29 mouse cellular contexts compared by ENCODE assay signal in the genomic region with DNA sequence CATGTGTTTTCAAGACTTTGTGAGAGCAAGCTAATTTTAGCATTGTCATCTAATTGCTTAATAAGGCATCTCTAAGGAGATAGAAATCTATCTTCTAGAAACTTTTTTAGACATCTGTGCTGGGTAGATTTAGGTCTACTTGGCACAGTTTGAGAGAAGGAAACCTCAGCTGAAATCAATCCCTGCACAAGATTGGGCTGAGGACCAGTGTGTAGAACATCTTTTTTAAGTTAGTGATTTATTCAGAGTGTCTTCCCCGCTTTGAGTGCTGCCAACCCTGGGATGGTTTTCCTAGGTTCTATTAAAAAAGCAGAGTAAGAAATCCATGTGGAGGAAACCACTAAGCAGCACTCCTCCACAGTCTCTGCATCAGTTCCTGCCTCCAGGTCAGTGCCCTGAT.
A peak's percentile ranks its signal among the peaks of the same experiment; 100 is the strongest.
DNase-seq lines count a peak whose midpoint lies in the region; ATAC-seq lines count a peak whose summit lies in the region.
"Had no signal": no experiment of that assay in that cellular context is flagged by ENCODE, and none has a peak within 500 bp of the region (broad histone marks: within the 10 kb centered on the region; RNA-seq: fewer than 3 reads in every experiment).

No protein-coding gene starts in this region.

- ATAC-seq in embryonic facial prominence, embryonic 14.5 days (ENCODE audit: low read depth), result no peak
- ATAC-seq: activated CD4-positive, CD25-positive, alpha-beta regulatory T cell, adult 4 months; CD4-positive, CD25-positive, alpha-beta regulatory T cell, adult 4 months; forebrain, embryonic 14.5 days; forebrain, embryonic 16.5 days; Patski had no signal

- no peaks in the 10 kb centered on the region for H3K4me1 ChIP-seq in embryonic facial prominence, embryonic 14.5 days (ENCODE audit: control insufficient read depth, insufficient read depth, low read length)
- no peaks in the 10 kb centered on the region for H3K4me1 ChIP-seq in embryonic facial prominence, embryonic 10.5 days
- H3K4me1 ChIP-seq: embryonic facial prominence, embryonic 12.5 days; embryonic facial prominence, embryonic 15.5 days; forebrain, embryonic 10.5 days; forebrain, embryonic 12.5 days had no signal

- no peaks in the 10 kb centered on the region for H3K27me3 ChIP-seq in embryonic facial prominence, embryonic 14.5 days (replicated peaks; ENCODE audit: control insufficient read depth, insufficient read depth, low read length)
- no peaks in the 10 kb centered on the region for H3K27me3 ChIP-seq in embryonic facial prominence, embryonic 10.5 days (replicated peaks; ENCODE audit: low read depth, poor library complexity, severe bottlenecking)
- H3K27me3 ChIP-seq: CH12.LX; embryonic facial prominence, embryonic 12.5 days; embryonic facial prominence, embryonic 15.5 days; forebrain, embryonic 12.5 days; Patski had no signal

- intact Hi-C loops in left cerebral cortex, postnatal 4 days (cut with DNase I), result no loop called here

- no peaks in the 10 kb centered on the region for H3K36me3 ChIP-seq in embryonic facial prominence, embryonic 14.5 days (ENCODE audit: control insufficient read depth, insufficient read depth, low read length)
- no peaks in the 10 kb centered on the region for H3K36me3 ChIP-seq in embryonic facial prominence, embryonic 10.5 days (replicated peaks)
- H3K36me3 ChIP-seq: embryonic facial prominence, embryonic 12.5 days; embryonic facial prominence, embryonic 15.5 days; forebrain, embryonic 10.5 days; forebrain, embryonic 12.5 days; G1E had no signal

- peak; percentile 5 for DNase-seq in embryonic facial prominence, embryonic 14.5 days (ENCODE audit: low spot score)
- no peak for DNase-seq in embryonic facial prominence, embryonic 10.5 days (ENCODE audit: low spot score)
- peak; percentile 0 to 1 for DNase-seq in left cerebral cortex, adult 9 months (ENCODE audit: low spot score in 2 of 2)
- no peak for DNase-seq in left cerebral cortex, postnatal 4 days
- DNase-seq in right cerebral cortex, adult 18-20 months, result peak; percentile 0
- DNase-seq in right cerebral cortex, postnatal 36 days (ENCODE audit: low spot score in 2 of 2), result no peak
- DNase-seq in brain, adult 2 months (ENCODE audit: low read depth, low spot score), result peak; percentile 45
- DNase-seq in adrenal gland, postnatal 4 days (ENCODE audit: low spot score in 2 of 2), result no peak
- DNase-seq: adrenal gland, adult 8-10 months; adrenal gland, postnatal 14 days; adrenal gland, postnatal 36 days; B cell, adult 2 months; cerebellum, adult 11-12 months; cerebellum, adult 2 months; cerebellum, adult 9-10 months; cerebellum, postnatal 10 days; cerebellum, postnatal 25 days had no signal

- H3K4me3 ChIP-seq in embryonic facial prominence, embryonic 14.5 days (ENCODE audit: low read depth, low read length), result no peak overlapping the region
- no peak overlapping the region for H3K4me3 ChIP-seq in embryonic facial prominence, embryonic 10.5 days
- H3K4me3 ChIP-seq: embryonic facial prominence, embryonic 12.5 days; embryonic facial prominence, embryonic 15.5 days; erythroblast, embryonic 14.5 days; forebrain, embryonic 10.5 days; forebrain, embryonic 12.5 days had no signal

- no peak overlapping the region for H3K9ac ChIP-seq in embryonic facial prominence, embryonic 14.5 days (ENCODE audit: low read depth, low read length)
- H3K9ac ChIP-seq: embryonic facial prominence, embryonic 12.5 days; embryonic facial prominence, embryonic 15.5 days; forebrain, embryonic 12.5 days had no signal

- H3K27ac ChIP-seq in embryonic facial prominence, embryonic 14.5 days (replicated peaks; ENCODE audit: low read depth, low read length), result no peak overlapping the region
- no peak overlapping the region for H3K27ac ChIP-seq in embryonic facial prominence, embryonic 10.5 days (replicated peaks)
- H3K27ac ChIP-seq: embryonic facial prominence, embryonic 12.5 days; embryonic facial prominence, embryonic 15.5 days; forebrain, embryonic 10.5 days; forebrain, embryonic 12.5 days had no signal

- no peaks in the 10 kb centered on the region for H3K9me3 ChIP-seq in embryonic facial prominence, embryonic 14.5 days (ENCODE audit: control insufficient read depth, low read length)
- no peaks in the 10 kb centered on the region for H3K9me3 ChIP-seq in embryonic facial prominence, embryonic 10.5 days
- H3K9me3 ChIP-seq: embryonic facial prominence, embryonic 12.5 days; embryonic facial prominence, embryonic 15.5 days; forebrain, embryonic 10.5 days; forebrain, embryonic 12.5 days; G1E had no signal

- H3K4me2 ChIP-seq in embryonic facial prominence, embryonic 14.5 days (ENCODE audit: low read depth, low read length), result no peak overlapping the region
- H3K4me2 ChIP-seq: embryonic facial prominence, embryonic 12.5 days; embryonic facial prominence, embryonic 15.5 days; forebrain, embryonic 12.5 days had no signal

- WGBS in embryonic facial prominence, embryonic 14.5 days, result 65% methylated on average over 1 of the region's 1 CpGs
- 83% methylated on average over 1 of the region's 1 CpGs for WGBS in embryonic facial prominence, embryonic 10.5 days

Comparison
In these comparisons a context has a peak if more than half of its experiments do, and no peak if none do; other contexts are left out.
1. DNase-seq: peak in embryonic facial prominence, embryonic 14.5 days (single experiment), left cerebral cortex, adult 9 months (2 of 2), right cerebral cortex, adult 18-20 months (single experiment) and brain, adult 2 months (single experiment); none in embryonic facial prominence, embryonic 10.5 days (single experiment), left cerebral cortex, postnatal 4 days (single experiment), right cerebral cortex, postnatal 36 days (0 of 2) and adrenal gland, postnatal 4 days (0 of 2).